Mouse (Mus musculus): ENCODE measurements at regions not wholly inside any gene's neighbourhood (a gene's known extent, or its start where the extent isn't known, plus 50 kb on each side); places are given as distances from the start of the nearest gene placed in this dataset.

- no peak for DNase-seq (ENCODE audit: low read depth, low spot score)
Observed at GRCm38 (mm10) chr2:27812946-27813345, 73.3 kb upstream of the Col5a1 start.

GRCm38 (mm10) chr2:27813370-27813769 is 72.9 kb upstream of the Col5a1 start:
- no peak for DNase-seq (ENCODE audit: low read depth, low spot score)

- no peak for DNase-seq (ENCODE audit: low read depth, low spot score)
Observed at GRCm38 (mm10) chr2:27818656-27819055, 67.6 kb upstream of the Col5a1 start.

GRCm38 (mm10) chr2:27826826-27827225 is 59.4 kb upstream of the Col5a1 start:
- no peak for DNase-seq (ENCODE audit: low read depth, low spot score)

GRCm38 (mm10) chr2:27827582-27827981 is 58.6 kb upstream of the Col5a1 start:
- no peak for DNase-seq (ENCODE audit: low read depth, low spot score)

- no peak for DNase-seq (ENCODE audit: low read depth, low spot score)
Observed at GRCm38 (mm10) chr2:27828237-27828636, 58.0 kb upstream of the Col5a1 start.

- no peak for DNase-seq (ENCODE audit: low read depth, low spot score)
Observed at GRCm38 (mm10) chr2:27829551-27829950, 56.7 kb upstream of the Col5a1 start.

GRCm38 (mm10) chr2:27834971-27835370 is 51.3 kb upstream of the Col5a1 start:
- DNase-seq (ENCODE audit: low read depth, low spot score): no peak

GRCm38 (mm10) chr2:27835758-27836460 is 50.3 kb upstream of the Col5a1 start:
- peak; percentile 38 for DNase-seq (ENCODE audit: low read depth, low spot score)

Measured in telencephalon, adult 2 months (tissue).